Mouse (Mus musculus) midbrain, embryonic 16.5 days (tissue): ENCODE measurements around the gene Cyp4f16. TPM values are rescaled to one million over a fixed set of nuclear protein-coding genes. Genes with fewer than 3 reads are reported as not detected.
"Not testable (repeated sequence)": the region's sequence is repeated elsewhere in the genome, so short reads cannot be mapped to it uniquely, and the experiment has no call there.

ENCODE experiments used
- ATAC-seq: fragments of 200-750 bp; cut with Nextera tagmentation; 2 replicates; pipeline ENCODE4 v1.8.0; 2017; ENCODE audit warnings: moderate TSS enrichment
- H3K27ac ChIP-seq: fragments of 300-500 bp; sonication (generic); 2 replicates; pipeline ENCODE4 v1.5.1; 2014; ENCODE audit warnings: mild to moderate bottlenecking, low read length, mixed read lengths
- H3K27me3 ChIP-seq: fragments of 300-500 bp; sonication (generic); 2 replicates; pipeline ENCODE4 v1.6.1; 2014; ENCODE audit warnings: low read depth, low read length, mixed read lengths; ENCODE audit not compliant: control insufficient read depth, insufficient read depth
- H3K36me3 ChIP-seq: fragments of 300-500 bp; sonication (generic); 2 replicates; pipeline ENCODE4 v1.6.1; 2014; ENCODE audit warnings: mild to moderate bottlenecking, low read length, moderate library complexity, mixed read lengths; ENCODE audit not compliant: control insufficient read depth, insufficient read depth
- H3K4me1 ChIP-seq: fragments of 300-500 bp; sonication (generic); 2 replicates; pipeline ENCODE4 v1.6.1; 2014; ENCODE audit warnings: mild to moderate bottlenecking, low read length, mixed read lengths; ENCODE audit not compliant: control insufficient read depth, insufficient read depth
- H3K4me2 ChIP-seq: fragments of 300-500 bp; sonication (generic); 2 replicates; pipeline ENCODE4 v1.6.1; 2014; ENCODE audit warnings: mild to moderate bottlenecking, low read length, mixed read lengths
- H3K4me3 ChIP-seq: fragments of 300-500 bp; sonication (generic); 2 replicates; pipeline ENCODE4 v1.5.1; 2014; ENCODE audit warnings: low read depth, mild to moderate bottlenecking, low read length, moderate library complexity, mixed read lengths
- H3K9ac ChIP-seq: fragments of 300-500 bp; sonication (generic); 2 replicates; pipeline ENCODE4 v1.6.1; 2014; ENCODE audit warnings: low read depth, low read length, mixed read lengths
- H3K9me3 ChIP-seq: fragments of 300-500 bp; sonication (generic); replicated peaks from 2 replicates; pipeline ENCODE4 v1.6.1; 2014; ENCODE audit warnings: mild to moderate bottlenecking, low read length, mixed read lengths; ENCODE audit not compliant: control insufficient read depth, poor library complexity, severe bottlenecking
- WGBS: fragments of 180-500 bp; shearing (Covaris S2); extraction: QIAGEN DNeasy Blood & Tissue Kit; methylation state at CpG from one replicate; pipeline ENCODE4 v1.1.7; 2014; 5-methylcytosine and 5-hydroxymethylcytosine counted together
- polyA plus RNA-seq: library from polyadenylated mRNA; unstranded; fragments of >200 nt; fragmentation: Nextera tagmentation; extraction: Ambion mirVana; gene quantifications from 2 replicates; pipeline ENCODE4 v1.2.1, GENCODE M21; 2015

Gene Cyp4f16
- 12.9 and 15.9 TPM in 2 replicates for polyA plus RNA-seq

- H3K27me3 ChIP-seq, H3K36me3 ChIP-seq, H3K9me3 ChIP-seq, H3K4me1 ChIP-seq: not testable (repeated sequence)
- Histone ChIP-seq H3K9ac (peak within 1 kb of the TSS; percentile 55), H3K27ac (0 out of 2 replicates have a peak within 1 kb of the TSS, but pooled peaks have one; percentile 41), H3K4me3 (peak within 1 kb of the TSS; percentile 40), H3K4me2 (peak within 1 kb of the TSS; percentile 60)
- WGBS, result 15% methylated on average over 5 of the region's 5 CpGs
- peak; percentile 86 for ATAC-seq
Observed at GRCm38 (mm10) chr17:32536051-32536866, at the start of gene Cyp4f16. Gene Cyp4f16, plus strand, starts transcription at chr17:32536558.

- Histone ChIP-seq H3K36me3 (no peaks in the 10 kb centered on the region), H3K9me3 (no peaks in the 10 kb centered on the region), H3K4me1 (peaks cover 3% of the 10 kb centered on the region; the same call in 1 of the 2 replicates), H3K4me3 (peak overlapping the region; percentile 27), H3K27ac (no peak overlapping the region), H3K4me2 (peak overlapping the region; percentile 51), H3K27me3 (peaks cover 7% of the 10 kb centered on the region), H3K9ac (no peak overlapping the region)
- ATAC-seq, result peak; percentile 40
- 7% methylated on average over 30 of the region's 30 CpGs for WGBS
Observed at GRCm38 (mm10) chr17:32492349-32492980, 43.9 kb upstream of the Cyp4f16 start.

GRCm38 (mm10) chr17:32494601-32495000 is 41.8 kb upstream of the Cyp4f16 start:
- Histone ChIP-seq H3K4me3 (no peak overlapping the region), H3K27me3 (peaks cover 7% of the 10 kb centered on the region), H3K9me3 (no peaks in the 10 kb centered on the region), H3K36me3 (no peaks in the 10 kb centered on the region), H3K4me2 (no peak overlapping the region), H3K9ac (no peak overlapping the region), H3K27ac (no peak overlapping the region), H3K4me1 (peaks cover 3% of the 10 kb centered on the region; the same call in 1 of the 2 replicates)
- WGBS, result 76% methylated on average over 1 of the region's 1 CpGs
- ATAC-seq, result peak; percentile 81

- H3K27ac ChIP-seq, ATAC-seq, H3K9ac ChIP-seq, H3K36me3 ChIP-seq, H3K9me3 ChIP-seq, H3K27me3 ChIP-seq, H3K4me2 ChIP-seq, H3K4me3 ChIP-seq, H3K4me1 ChIP-seq: not testable (repeated sequence)
- 87% methylated on average over 4 of the region's 4 CpGs for WGBS
Observed at GRCm38 (mm10) chr17:32500511-32500910, 35.8 kb upstream of the Cyp4f16 start.

GRCm38 (mm10) chr17:32501051-32501450 is 35.3 kb upstream of the Cyp4f16 start:
- Histone ChIP-seq H3K27me3 (no peaks in the 10 kb centered on the region), H3K27ac (no peak overlapping the region), H3K4me1 (peaks cover 12% of the 10 kb centered on the region), H3K4me2 (no peak overlapping the region), H3K9ac (no peak overlapping the region), H3K36me3 (no peaks in the 10 kb centered on the region), H3K9me3 (no peaks in the 10 kb centered on the region), H3K4me3 (no peak overlapping the region)
- 72% methylated on average over 3 of the region's 3 CpGs for WGBS
- no peak for ATAC-seq

GRCm38 (mm10) chr17:32503111-32503510 is 33.2 kb upstream of the Cyp4f16 start:
- no peak for ATAC-seq
- H3K4me2 ChIP-seq, result no peak overlapping the region
- H3K27me3 ChIP-seq, result no peaks in the 10 kb centered on the region
- no peak overlapping the region for H3K27ac ChIP-seq
- H3K9ac ChIP-seq, result no peak overlapping the region
- peaks cover 19% of the 10 kb centered on the region for H3K4me1 ChIP-seq
- 64% methylated on average over 2 of the region's 2 CpGs for WGBS
- no peak overlapping the region for H3K4me3 ChIP-seq
- no peaks in the 10 kb centered on the region for H3K9me3 ChIP-seq
- H3K36me3 ChIP-seq, result no peaks in the 10 kb centered on the region

- H3K27ac ChIP-seq, result peak within 1 kb of the TSS; percentile 82
- peak within 1 kb of the TSS; percentile 88 for H3K4me2 ChIP-seq
- under 1% methylated on average over 30 of the region's 30 CpGs for WGBS
- H3K36me3 ChIP-seq, result no peaks in the 10 kb centered on the region
- H3K4me3 ChIP-seq, result peak within 1 kb of the TSS; percentile 48
- H3K9ac ChIP-seq, result peak within 1 kb of the TSS; percentile 62
- peak; percentile 90 for ATAC-seq
- H3K9me3 ChIP-seq, result no peaks in the 10 kb centered on the region
- no peaks in the 10 kb centered on the region for H3K27me3 ChIP-seq
- peaks cover 19% of the 10 kb centered on the region for H3K4me1 ChIP-seq
Observed at GRCm38 (mm10) chr17:32505851-32506728, 30.3 kb upstream of the Cyp4f16 start, which contains the start of gene Cyp4f17. Gene Cyp4f17, plus strand, starts transcription at chr17:32506050.

GRCm38 (mm10) chr17:32506729-32507245 is 29.6 kb upstream of the Cyp4f16 start:
- Histone ChIP-seq H3K4me3 (peak overlapping the region; percentile 48), H3K4me1 (peaks cover 19% of the 10 kb centered on the region), H3K9me3 (no peaks in the 10 kb centered on the region), H3K36me3 (no peaks in the 10 kb centered on the region), H3K4me2 (peak overlapping the region; percentile 88), H3K9ac (peak overlapping the region; percentile 62), H3K27me3 (no peaks in the 10 kb centered on the region), H3K27ac (peak overlapping the region; percentile 82)
- ATAC-seq, result peak; percentile 46
- WGBS, result 35% methylated on average over 9 of the region's 9 CpGs
